Mouse (Mus musculus) hindlimb bud, embryonic 11.5 days (tissue): Measurements from ENCODE around the gene Esyt2.

Experiments
- DNase-seq: peaks from one replicate; pipeline ENCODE4 v3.0.0-alpha.2; 2012; ENCODE audit warnings: low read depth, low spot score; ENCODE audit errors: extremely low spot score

Gene Esyt2

GRCm38 (mm10) chr12:116279181-116279580 lies 1.8 kb upstream of the Esyt2 start:
- DNase-seq = no peak

- DNase-seq = no peak
These were observed 795 bp upstream of the Esyt2 start for GRCm38 (mm10) chr12:116280149-116280652.

DNA sequence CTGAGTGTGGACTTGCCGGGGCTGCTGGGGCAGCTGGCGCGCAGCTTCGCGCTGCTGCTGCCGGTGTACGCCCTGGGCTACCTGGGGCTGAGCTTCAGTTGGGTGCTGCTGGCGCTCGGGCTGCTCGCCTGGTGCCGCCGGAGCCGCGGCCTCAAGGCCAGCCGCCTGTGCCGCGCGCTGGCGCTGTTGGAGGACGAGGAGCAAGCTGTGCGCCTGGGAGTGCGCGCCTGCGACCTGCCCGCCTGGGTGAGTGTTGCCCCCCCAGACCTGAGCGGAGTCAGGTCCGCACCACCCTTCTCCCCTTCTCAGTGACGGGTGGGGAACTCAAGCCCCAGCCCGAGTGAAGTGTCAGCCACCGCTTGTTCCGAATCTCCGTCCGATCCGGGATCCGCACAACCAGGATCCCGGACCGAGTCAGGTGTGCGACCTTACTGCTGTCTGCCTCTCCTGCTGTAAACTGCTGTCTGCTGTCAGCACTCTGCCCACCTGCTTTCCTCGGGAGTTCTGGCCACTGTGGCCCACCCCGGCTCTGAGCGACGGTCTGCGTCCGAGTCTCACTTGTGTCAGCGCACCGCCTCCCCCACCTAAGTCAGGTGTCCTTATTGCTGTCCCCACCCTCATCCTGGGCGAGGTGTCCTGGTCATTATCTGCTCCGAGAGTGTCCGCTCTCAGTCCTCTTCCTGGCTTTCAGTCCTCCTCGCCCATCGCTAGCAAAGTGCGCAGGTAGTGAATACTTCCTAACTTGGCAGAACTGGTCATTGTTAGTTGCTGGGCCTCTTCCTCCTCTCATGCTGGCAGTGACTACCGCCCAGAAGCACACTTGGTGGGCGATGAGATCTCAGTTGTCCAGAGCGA lies 658 bp downstream of the Esyt2 start:
- DNase-seq = no peak

- DNase-seq = no peak
These were observed 1.9 kb downstream of the Esyt2 start for GRCm38 (mm10) chr12:116282856-116283255.

DNA sequence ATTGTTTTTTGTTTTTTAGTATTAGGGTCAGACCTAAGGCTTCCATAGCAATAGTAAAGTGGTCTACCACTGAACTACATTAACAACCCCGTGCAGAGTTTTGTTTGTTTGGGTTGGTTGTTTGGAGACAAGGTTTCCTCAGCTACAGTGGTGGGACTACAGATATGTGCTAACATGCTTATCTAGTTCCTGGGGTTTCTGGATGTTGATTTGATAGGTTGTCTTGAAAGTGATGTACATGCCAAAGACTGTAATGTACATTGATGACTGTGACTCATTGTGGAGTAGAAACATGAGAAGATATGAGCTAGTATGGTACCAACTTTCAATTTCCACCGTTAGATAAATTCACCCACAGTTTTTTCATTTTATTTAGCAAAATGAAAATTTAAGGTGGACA lies 2.5 kb downstream of the Esyt2 start:
- DNase-seq = no peak

DNA sequence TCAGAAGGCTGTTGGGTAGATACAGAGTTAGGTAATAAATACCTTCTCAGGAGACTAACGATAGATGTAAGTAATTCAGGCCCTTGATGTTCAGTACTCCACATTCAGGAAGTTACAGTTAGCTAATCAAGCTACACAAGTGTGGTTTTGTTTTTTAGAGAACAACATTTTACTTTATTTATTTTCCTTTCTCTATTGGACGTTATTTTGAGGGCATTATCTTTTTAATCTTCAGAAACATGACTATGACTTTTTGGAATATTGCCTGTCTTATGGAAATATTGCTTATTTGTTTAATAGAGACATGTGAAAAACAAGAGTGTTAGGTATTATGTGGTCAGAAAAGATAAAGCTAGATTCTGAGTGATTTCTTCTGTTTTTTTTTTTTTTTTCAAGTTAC lies 12.2 kb downstream of the Esyt2 start:
- no peak for DNase-seq

DNA sequence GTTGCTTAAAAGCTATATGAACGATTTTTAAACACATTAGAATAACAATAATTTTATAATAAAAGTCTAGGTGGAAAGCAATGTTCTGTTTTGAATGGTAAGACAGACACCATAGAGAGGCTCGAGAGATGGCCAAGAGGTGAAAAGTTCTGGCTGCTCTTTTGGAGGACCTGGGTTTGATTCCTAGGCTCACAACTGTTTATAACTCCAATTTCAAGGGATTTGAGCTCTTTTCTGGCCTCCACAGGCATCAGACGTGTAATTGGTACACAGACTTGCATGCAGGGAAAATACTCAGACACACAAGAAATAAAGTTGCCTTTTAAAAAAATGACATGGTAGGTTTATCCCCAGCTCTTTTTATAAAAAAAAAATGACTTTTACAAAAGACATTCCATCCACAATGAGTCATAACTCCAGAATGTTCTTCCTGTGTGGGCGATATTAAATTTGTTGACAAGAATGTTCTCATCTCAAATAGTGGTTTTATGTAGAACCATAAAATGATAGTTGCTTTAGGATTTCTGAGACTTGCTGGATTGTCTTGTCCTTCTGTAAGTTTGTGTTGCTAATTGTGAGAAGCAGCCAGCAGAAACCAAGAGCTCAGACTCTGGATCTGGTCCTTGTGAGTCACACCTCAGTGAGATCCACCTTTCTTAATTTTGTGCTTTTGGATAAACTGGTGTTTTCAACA lies 12.8 kb downstream of the Esyt2 start:
- DNase-seq = no peak

- no peak for DNase-seq
These were observed 18.9 kb downstream of the Esyt2 start for GRCm38 (mm10) chr12:116299906-116300305.

- DNase-seq = no peak
These were observed 21.2 kb downstream of the Esyt2 start for GRCm38 (mm10) chr12:116302181-116302580.

DNA sequence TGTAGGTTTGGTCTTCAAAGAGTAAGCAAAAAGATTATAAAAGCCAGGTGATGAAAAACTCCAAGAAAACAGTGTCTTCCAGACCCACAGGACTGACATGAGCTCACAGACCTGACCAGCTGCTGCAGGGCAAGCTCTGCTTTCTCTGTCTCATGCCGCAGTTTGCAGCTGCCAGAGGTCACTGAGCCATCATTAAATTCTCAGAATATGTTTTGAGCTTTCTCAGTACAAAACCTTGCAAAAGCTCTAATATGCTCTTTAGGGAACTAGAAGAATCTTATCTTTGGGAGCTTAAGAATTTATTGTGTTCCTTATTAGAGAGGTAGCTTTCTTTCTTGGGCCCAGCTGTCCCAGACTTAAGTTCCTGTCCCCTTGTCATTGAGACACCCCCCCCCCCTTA lies 25.0 kb downstream of the Esyt2 start:
- no peak for DNase-seq

- no peak for DNase-seq
These were observed 26.9 kb downstream of the Esyt2 start for GRCm38 (mm10) chr12:116307870-116308269.

- no peak for DNase-seq
These were observed 27.6 kb downstream of the Esyt2 start for GRCm38 (mm10) chr12:116308612-116309011.

GRCm38 (mm10) chr12:116313816-116314215 lies 32.8 kb downstream of the Esyt2 start:
- no peak for DNase-seq

DNA sequence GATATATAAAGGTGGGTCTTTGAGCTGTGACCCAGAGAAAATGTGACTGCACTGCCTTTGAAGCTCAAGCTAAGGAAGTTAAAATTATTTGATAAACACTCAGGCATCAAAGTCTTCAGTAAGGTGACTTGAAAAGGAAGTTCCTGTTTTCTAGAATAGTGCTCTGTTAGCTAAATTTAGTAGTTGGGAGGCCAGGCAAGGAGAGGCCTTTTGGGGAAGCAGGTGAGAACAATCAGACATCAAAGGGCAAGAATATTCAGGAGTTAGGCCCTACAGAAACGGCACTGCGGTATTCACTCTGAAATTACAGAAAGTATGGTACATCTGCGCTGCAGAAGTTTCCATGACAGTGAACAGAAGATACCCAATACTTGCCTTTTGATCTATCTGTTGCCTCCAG lies 34.5 kb downstream of the Esyt2 start:
- DNase-seq = no peak

GRCm38 (mm10) chr12:116317818-116318217 lies 36.8 kb downstream of the Esyt2 start:
- no peak for DNase-seq

DNA sequence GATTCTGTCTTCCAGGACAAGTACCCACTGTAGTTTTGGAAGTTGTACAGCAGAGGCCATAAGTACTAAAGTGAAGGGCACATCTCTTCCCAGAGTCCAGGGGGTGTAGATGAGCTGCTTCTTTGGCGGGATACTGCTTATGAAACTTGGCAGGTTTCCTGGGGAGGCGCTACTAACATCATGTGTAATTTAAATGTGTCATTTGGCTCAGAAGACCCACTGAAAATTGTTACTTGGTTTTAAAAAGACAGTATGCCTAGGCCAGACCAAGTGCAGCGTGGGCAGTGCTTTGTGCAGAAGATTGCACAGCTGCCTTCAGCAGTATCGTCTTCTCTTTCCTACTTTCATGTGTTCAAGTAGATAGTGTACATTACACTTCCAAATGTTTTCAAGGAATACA lies 44.5 kb downstream of the Esyt2 start:
- DNase-seq = no peak

- DNase-seq = no peak
These were observed 45.2 kb downstream of the Esyt2 start for GRCm38 (mm10) chr12:116326159-116326558.

DNA sequence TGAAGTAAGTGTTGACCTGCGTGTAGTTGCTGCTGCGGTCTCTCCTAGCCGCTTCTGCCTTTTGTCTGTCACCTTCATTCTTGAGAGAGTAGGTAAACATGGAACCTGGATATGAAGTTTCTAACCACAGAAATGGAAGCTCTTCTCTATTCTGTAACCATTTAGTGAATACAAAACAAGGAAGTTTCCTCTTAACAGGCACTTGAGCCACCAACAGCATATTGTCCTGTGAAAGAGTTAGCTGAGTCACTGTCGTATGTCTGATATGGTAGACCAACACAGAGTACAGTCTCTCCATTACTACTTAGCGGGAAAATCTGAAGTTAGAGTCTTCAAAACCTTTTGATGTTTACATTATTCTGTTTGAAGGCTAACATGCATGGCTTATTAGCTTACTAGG lies 53.3 kb downstream of the Esyt2 start:
- no peak for DNase-seq

- DNase-seq = no peak
These were observed 59.2 kb downstream of the Esyt2 start for GRCm38 (mm10) chr12:116340160-116340559.

GRCm38 (mm10) chr12:116348755-116349286 lies 67.8 kb downstream of the Esyt2 start:
- DNase-seq = no peak

DNA sequence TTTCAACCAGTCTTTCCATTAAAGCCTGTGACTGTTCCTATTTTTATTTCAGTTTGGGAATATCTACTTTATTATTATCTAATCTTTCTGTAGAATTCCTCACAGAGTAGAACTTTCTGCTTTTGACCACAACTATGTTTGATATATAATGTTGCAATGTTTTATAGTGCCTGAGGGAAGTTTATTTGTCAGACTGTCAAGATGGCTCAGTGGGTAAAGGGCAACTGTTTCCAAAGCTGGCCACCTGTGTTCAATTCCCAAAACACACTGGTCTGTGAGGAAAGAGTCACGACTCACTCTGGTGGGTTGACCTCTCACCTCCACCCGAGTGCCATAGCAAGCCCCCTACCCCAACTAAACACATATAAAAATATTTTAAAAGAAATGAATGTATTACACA lies 68.4 kb downstream of the Esyt2 start:
- no peak for DNase-seq

DNA sequence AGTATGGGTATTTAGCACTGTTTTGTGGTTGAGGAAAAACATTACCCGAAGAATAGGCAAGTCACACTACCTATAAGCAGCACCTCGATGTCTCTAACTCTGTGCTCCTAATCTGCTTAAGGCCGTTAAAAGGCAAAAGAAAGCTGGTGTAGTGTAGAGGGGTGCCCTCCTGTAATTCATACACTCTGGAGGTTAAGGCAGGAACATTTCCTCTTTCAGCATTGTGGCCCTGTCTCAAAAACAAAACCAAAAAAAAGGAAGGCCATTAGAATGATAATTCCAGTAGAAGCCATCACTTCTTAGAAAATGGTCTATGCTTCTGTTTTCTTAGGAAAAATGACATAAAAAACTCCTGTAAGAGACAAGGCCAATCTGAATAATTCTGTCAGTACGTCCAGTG lies 70.0 kb downstream of the Esyt2 start:
- no peak for DNase-seq
